15 mouse cellular contexts compared by ENCODE assay signal in the genomic region with DNA sequence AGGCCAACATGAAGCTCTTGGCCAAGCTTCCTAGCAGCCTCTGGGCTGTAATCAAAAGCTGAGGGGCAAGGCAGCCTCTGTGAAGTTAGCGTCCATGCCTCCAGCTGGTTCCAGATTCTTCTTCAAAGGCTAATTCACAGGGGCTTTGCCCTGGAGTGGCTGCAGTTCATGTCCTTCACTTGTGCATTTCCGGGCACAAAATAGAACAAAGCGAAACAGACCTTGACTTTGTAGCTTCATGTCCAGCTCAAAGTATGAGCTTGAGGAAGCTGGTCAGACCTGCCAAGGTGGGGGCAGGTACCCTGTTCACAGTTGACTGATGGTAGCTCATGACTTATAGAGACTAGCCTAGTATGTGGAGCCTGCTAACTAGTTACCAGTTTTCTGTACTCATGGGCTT.
"Had no signal": no experiment of that assay in that cellular context is flagged by ENCODE, and none has a peak within 500 bp of the region (broad histone marks: within the 10 kb centered on the region; RNA-seq: fewer than 3 reads in every experiment).

No protein-coding gene starts in this region.

- H3K4me3 ChIP-seq: lung, embryonic 15.5 days; megakaryocyte, embryonic 14.5 days; midbrain, embryonic 13.5 days; midbrain, embryonic 15.5 days; neural tube, embryonic 12.5 days; stomach, embryonic 15.5 days had no signal

- H3K27ac ChIP-seq: lung, embryonic 15.5 days; macrophage; midbrain, embryonic 13.5 days; midbrain, embryonic 15.5 days; neural tube, embryonic 12.5 days; stomach, embryonic 15.5 days; stomach, postnatal 0 days had no signal

- H3K4me1 ChIP-seq: lung, embryonic 15.5 days; megakaryocyte, embryonic 14.5 days; midbrain, embryonic 13.5 days; midbrain, embryonic 15.5 days; neural tube, embryonic 12.5 days; stomach, embryonic 15.5 days had no signal

- DNase-seq: lung, adult 2 months; lung, postnatal 14 days; lung, postnatal 36 days; right cerebral cortex, postnatal 14 days; thymus, adult 2 months; thymus, postnatal 25 days; thymus, postnatal 4 days had no signal

- H3K36me3 ChIP-seq: lung, embryonic 15.5 days; midbrain, embryonic 13.5 days; midbrain, embryonic 15.5 days; neural tube, embryonic 12.5 days; stomach, embryonic 15.5 days had no signal

- H3K9me3 ChIP-seq: lung, embryonic 15.5 days; midbrain, embryonic 13.5 days; midbrain, embryonic 15.5 days; neural tube, embryonic 12.5 days; stomach, embryonic 15.5 days had no signal

- H3K27me3 ChIP-seq: lung, embryonic 15.5 days; megakaryocyte, embryonic 14.5 days; midbrain, embryonic 13.5 days; midbrain, embryonic 15.5 days; neural tube, embryonic 12.5 days; stomach, embryonic 15.5 days had no signal
